Mouse (Mus musculus): ENCODE results near the gene Acvrl1. TPM values are rescaled to one million over a fixed set of nuclear protein-coding genes. Genes with fewer than 3 reads are reported as not detected.
"Not testable (repeated sequence)": the region's sequence is repeated elsewhere in the genome, so short reads cannot be mapped to it uniquely, and the experiment has no call there.

Acvrl1 gene
- total and polyA plus RNA-seq, 2 experiments from 2014 or later: 5.8 to 10.7 TPM

- ATAC-seq: no peak
- H3K4me3 ChIP-seq (ENCODE audit: low read depth, low read length): no peak overlapping the region
- no peaks in the 10 kb centered on the region for H3K27me3 ChIP-seq (ENCODE audit: insufficient read depth, low read length)
Measured at GRCm38 (mm10) chr15:101107906-101108671, 20.2 kb upstream of the Acvrl1 start.

GRCm38 (mm10) chr15:101113176-101113575 lies 15.1 kb upstream of the Acvrl1 start:
- no peak for TF ChIP-seq CTCF (IDR thresholded peaks at IDR 0.05; ENCODE audit: low read depth)
- H3K9ac ChIP-seq: no peak overlapping the region
- no peaks in the 10 kb centered on the region for H3K9me3 ChIP-seq (ENCODE audit: low read length)
- no peak overlapping the region for H3K27ac ChIP-seq (ENCODE audit: low read depth, low read length)
- H3K4me1 ChIP-seq (ENCODE audit: insufficient read depth): no peaks in the 10 kb centered on the region
- WGBS: 82% methylated on average over 8 of the region's 8 CpGs
- no peaks in the 10 kb centered on the region for H3K27me3 ChIP-seq (ENCODE audit: insufficient read depth, low read length)
- H3K4me3 ChIP-seq (ENCODE audit: low read depth, low read length): no peak overlapping the region
- DNase-seq (no peak), ATAC-seq (no peak)
- no peaks in the 10 kb centered on the region for H3K36me3 ChIP-seq (ENCODE audit: insufficient read depth)
- H3K4me2 ChIP-seq (ENCODE audit: low read depth): no peak overlapping the region

More at GRCm38 (mm10) chr15:101107906-101108671, 20.2 kb upstream of the Acvrl1 start:
- Histone ChIP-seq H3K36me3 (ENCODE audit: insufficient read depth) (no peaks in the 10 kb centered on the region), H3K27ac (ENCODE audit: low read depth, low read length) (no peak overlapping the region), H3K9ac (no peak overlapping the region), H3K4me2 (ENCODE audit: low read depth) (no peak overlapping the region), H3K9me3 (ENCODE audit: low read length) (no peaks in the 10 kb centered on the region), H3K4me1 (ENCODE audit: insufficient read depth) (no peaks in the 10 kb centered on the region)
- TF ChIP-seq CTCF (IDR thresholded peaks at IDR 0.05; ENCODE audit: low read depth): no peak
- no peak for DNase-seq
- 92% methylated on average over 5 of the region's 5 CpGs for WGBS

GRCm38 (mm10) chr15:101113778-101114177 lies 14.5 kb upstream of the Acvrl1 start:
- not testable (repeated sequence) for H3K4me1 ChIP-seq (ENCODE audit: insufficient read depth); H3K27me3 ChIP-seq (ENCODE audit: insufficient read depth, low read length); ATAC-seq; H3K4me2 ChIP-seq (ENCODE audit: low read depth); H3K27ac ChIP-seq (ENCODE audit: low read depth, low read length); DNase-seq; H3K4me3 ChIP-seq (ENCODE audit: low read depth, low read length); H3K9ac ChIP-seq; H3K9me3 ChIP-seq (ENCODE audit: low read length); H3K36me3 ChIP-seq (ENCODE audit: insufficient read depth)
- WGBS: 90% methylated on average over 2 of the region's 2 CpGs

GRCm38 (mm10) chr15:101115511-101116110 lies 12.7 kb upstream of the Acvrl1 start, which contains the start of gene Ankrd33:
Ankrd33 (plus strand) TSS chr15:101115755.
- no peak within 1 kb of the TSS for H3K9ac ChIP-seq
- 83% methylated on average over 5 of the region's 5 CpGs for WGBS
- H3K27ac ChIP-seq (ENCODE audit: low read depth, low read length): no peak within 1 kb of the TSS
- no peak within 1 kb of the TSS for H3K4me2 ChIP-seq (ENCODE audit: low read depth)
- ATAC-seq: no peak
- no peaks in the 10 kb centered on the region for H3K4me1 ChIP-seq (ENCODE audit: insufficient read depth)
- no peaks in the 10 kb centered on the region for H3K27me3 ChIP-seq (ENCODE audit: insufficient read depth, low read length)
- H3K36me3 ChIP-seq (ENCODE audit: insufficient read depth): no peaks in the 10 kb centered on the region
- H3K4me3 ChIP-seq (ENCODE audit: low read depth, low read length): no peak within 1 kb of the TSS
- H3K9me3 ChIP-seq (ENCODE audit: low read length): no peaks in the 10 kb centered on the region
- TF ChIP-seq CTCF (IDR thresholded peaks at IDR 0.05; ENCODE audit: low read depth): no peak
- DNase-seq: no peak

GRCm38 (mm10) chr15:101118399-101119125 lies 9.8 kb upstream of the Acvrl1 start:
- Histone ChIP-seq H3K9me3 (ENCODE audit: low read length) (no peaks in the 10 kb centered on the region), H3K27me3 (ENCODE audit: insufficient read depth, low read length) (no peaks in the 10 kb centered on the region), H3K9ac (no peak overlapping the region), H3K4me3 (ENCODE audit: low read depth, low read length) (no peak overlapping the region), H3K36me3 (ENCODE audit: insufficient read depth) (no peaks in the 10 kb centered on the region), H3K4me2 (ENCODE audit: low read depth) (no peak overlapping the region), H3K27ac (ENCODE audit: low read depth, low read length) (no peak overlapping the region), H3K4me1 (ENCODE audit: insufficient read depth) (no peaks in the 10 kb centered on the region)
- DNase-seq: no peak
- peak; percentile 50 for TF ChIP-seq CTCF (IDR thresholded peaks at IDR 0.05; ENCODE audit: low read depth)
- 73% methylated on average over 14 of the region's 14 CpGs for WGBS
- no peak for ATAC-seq

- H3K27me3 ChIP-seq (ENCODE audit: insufficient read depth, low read length): 0 out of 2 replicates have a peak, but pooled peaks cover under 1% of the 10 kb centered on the region
- H3K4me1 ChIP-seq (ENCODE audit: insufficient read depth): no peaks in the 10 kb centered on the region
- WGBS: 77% methylated on average over 9 of the region's 9 CpGs
- ATAC-seq (no peak), DNase-seq (no peak)
- H3K9me3 ChIP-seq (ENCODE audit: low read length): no peaks in the 10 kb centered on the region
- no peak overlapping the region for H3K4me3 ChIP-seq (ENCODE audit: low read depth, low read length)
- no peak overlapping the region for H3K9ac ChIP-seq
- no peaks in the 10 kb centered on the region for H3K36me3 ChIP-seq (ENCODE audit: insufficient read depth)
- H3K27ac ChIP-seq (ENCODE audit: low read depth, low read length): no peak overlapping the region
- H3K4me2 ChIP-seq (ENCODE audit: low read depth): no peak overlapping the region
- no peak for TF ChIP-seq CTCF (IDR thresholded peaks at IDR 0.05; ENCODE audit: low read depth)
Measured at GRCm38 (mm10) chr15:101121411-101122289, 6.7 kb upstream of the Acvrl1 start.
